Mouse (Mus musculus) cerebellum, adult 11 months (tissue): ENCODE data around the gene Zmiz1.

Source experiments
- DNase-seq: peaks from one replicate; pipeline ENCODE4 v3.0.0; 2022

Gene Zmiz1

DNA sequence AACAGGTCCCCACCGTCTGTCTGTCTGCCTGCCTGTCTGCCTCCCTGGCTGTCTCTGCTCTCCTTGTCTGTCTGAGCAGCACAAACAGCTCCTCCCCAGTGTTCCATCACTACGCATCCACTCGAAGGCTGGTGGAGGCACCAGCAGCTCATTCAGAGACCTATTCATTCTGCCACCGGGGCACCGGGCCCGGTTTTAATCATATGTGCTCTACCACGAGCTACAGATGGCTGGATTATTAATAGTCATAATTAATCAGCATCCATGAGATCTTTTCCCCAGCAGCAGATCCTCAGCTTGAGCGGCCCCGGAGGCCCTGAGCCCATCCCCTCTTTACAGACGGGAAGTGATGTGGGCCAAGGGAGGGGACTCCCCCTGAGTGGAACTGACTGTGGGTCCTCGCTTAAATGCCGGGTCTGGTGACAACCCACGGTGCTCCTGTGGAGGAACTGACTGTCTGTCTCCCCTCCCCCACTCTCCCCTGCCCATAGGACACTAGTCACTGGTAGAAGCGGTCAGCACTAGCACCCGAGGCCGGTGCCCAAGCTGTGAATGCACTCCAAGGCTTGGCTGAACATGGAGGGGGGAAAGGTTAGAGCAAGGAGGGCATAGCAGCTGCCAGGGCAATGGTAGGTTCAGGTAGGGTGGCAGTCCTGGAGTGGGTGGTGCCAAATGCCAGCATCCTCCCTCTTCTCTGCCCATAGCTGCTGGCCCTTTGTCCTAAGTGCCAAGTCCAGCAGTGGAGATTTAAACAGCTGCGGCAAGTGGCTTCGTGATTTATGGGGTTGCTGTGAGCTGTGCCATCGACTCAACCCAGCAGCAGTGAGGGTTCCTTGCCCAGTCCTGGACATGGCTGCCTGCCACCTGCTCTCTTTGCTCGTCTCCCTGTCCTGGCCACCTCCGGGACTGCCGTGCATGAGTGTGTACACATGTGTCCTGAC, 34.6 kb downstream of the Zmiz1 start:
- DNase-seq, result no peak

DNA sequence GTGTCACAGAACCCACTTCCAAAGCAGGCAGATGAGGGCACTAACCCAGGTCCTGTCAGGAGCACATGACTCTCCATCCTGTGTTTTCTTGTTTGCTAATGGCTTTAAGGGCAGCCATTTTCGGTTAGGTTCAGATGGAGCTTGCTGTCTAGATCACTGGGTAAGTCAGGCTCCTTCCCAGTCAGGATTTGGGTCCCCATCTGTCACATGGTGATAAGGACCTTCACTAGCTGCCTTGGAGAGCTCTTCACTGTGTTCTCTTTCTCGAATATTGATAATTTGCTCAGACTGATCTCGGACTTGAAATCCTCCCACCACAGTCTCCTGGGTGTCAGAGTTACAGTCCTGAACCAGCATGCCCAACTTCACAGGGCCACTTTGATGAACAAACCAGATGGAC, 35.8 kb downstream of the Zmiz1 start:
- no peak for DNase-seq

DNA sequence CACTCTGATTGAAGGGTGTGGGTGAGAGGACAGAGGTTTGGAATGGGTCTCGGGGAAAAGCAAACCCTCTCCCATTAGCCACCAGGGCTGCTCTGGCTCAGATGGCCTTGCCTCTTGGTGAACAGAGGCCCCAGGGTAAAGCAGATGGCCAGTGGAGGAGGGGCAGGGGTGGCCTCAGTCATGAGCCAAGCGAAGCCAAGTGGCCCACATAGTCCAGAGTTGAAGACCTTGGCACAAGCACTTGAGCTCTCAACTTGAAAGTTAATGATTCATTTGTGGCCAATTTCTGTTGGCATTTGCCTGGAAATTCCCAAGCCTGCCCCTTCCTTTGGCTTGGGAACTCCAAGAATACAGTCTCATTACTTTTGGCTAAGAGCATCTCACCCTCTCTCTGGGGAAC, 37.1 kb downstream of the Zmiz1 start:
- peak; percentile 76 for DNase-seq

DNA sequence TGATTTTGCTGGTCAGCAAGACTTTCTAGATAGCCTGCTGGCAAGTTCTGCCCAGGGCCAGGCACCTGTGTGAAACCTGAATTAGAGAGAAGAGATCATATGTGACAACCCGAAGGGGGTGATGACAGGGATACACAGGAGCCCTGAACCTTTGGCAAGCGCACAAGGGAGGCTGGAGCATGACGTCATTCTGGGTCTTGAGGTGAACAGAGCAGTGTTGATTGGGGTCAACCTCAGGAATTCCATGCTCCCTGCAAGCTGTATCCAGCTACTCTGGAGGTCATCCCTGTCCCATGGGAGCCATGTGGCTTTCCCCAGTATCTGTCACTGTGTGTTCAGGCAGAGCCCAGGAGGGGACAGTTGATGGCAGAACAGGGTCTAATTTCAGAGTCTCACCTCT, 38.0 kb downstream of the Zmiz1 start:
- DNase-seq, result no peak

DNA sequence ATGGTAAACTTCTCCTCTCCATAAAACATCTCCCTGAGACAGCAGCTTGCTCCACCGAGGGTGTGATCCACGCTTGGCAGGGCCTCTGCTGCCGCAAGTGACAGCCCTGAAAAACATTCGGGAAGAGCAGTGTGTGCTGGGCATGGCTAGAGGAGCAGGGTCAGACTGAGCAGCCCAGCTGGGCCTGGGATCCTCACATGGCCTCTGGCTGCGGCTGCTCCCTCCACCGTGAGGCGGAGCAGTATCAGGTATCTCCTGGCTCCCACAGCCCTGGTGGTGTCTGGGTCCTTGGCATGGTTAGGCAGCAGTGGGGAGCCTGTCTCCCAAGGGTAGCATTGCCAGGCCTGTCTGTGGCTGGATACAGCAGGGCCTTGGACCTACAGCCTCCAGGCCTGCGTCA, 38.6 kb downstream of the Zmiz1 start:
- no peak for DNase-seq

DNA sequence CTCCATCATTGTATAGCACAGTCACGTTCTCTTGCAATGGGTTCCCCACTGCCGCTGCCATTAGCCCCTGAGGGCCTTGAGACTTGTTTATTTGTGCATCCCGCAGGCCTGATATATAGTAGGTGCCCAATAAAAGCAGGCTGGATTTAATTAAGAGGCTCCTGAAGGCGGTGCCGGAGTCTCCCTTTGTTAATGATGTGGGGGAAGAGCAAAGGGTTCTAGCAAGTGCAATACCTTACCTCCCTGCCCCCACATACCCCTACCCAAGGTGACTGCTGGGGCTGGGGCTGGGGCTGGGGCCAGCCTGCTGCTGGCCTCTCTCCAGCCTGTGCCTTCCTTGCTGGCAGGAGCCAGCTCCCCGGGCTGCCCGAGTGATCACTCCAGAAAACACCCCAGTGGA, 39.4 kb downstream of the Zmiz1 start:
- no peak for DNase-seq

DNA sequence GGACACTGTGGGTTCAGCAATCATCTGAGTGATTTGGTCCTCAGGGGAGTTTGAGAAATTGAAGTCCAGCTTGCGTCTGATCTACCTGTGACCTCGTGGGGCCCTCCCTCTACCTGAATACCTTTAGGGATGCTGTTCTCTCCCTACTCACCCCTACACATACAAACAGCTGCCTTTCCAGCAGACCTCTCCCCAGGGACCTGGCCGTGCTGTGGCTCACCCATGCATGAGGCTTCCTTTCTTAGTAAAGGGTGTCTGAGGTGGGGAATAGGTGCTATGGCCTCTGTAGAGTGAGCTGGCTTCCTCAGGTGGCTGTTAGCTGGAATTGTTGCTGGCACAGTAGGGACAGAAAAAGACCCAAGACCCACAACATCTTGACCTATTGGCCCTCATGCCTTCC, 40.5 kb downstream of the Zmiz1 start:
- no peak for DNase-seq

DNA sequence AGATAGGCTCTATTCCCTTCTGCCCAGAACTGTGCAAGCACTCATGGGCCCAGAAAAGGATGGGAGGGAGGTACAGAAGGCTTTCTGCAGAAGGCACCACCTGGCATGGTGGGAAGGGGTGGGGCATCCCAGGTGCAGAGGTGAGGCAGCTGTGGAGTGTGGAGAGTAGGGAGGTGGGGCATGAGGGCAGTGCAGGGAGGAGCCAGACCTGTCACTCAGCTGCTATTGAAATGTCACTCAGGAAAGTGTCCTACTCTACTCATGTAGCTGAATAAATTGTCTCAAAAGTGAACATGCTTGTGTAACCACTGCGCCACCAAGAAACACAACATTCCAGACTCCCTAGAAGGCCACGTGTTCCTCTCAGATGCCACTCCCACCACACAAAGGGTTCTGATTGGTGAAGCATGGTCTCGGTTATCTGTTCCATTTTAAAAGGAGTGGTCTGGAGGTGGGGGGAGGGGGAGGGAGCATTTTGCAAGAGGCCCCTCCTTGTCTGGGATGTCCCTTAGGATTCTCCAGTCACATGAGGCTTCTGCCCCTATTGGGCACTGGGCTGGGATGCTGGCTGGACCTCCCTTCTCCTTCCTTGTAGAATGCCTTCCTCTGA, 41.6 kb downstream of the Zmiz1 start:
- DNase-seq, result no peak

DNA sequence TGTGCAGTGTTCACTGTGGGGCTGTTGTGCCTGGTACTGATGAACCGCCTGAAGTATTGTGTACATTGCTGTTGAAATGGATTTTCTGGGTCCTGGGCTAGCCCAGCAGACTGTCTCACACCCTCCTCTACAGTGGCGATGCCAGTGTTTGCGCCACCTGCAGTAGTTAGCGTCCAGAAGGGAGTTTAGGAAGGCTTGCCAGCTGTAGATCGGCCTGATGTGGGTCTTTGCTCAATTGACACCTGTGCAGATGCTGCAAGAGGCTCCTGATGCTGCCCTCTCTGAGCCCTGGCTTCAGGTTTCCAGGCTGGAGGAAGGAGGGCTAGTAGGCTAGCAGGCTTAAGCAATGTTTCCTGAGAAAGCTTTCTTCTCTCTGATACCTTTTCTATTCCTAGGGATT, 42.5 kb downstream of the Zmiz1 start:
- DNase-seq, result no peak

DNA sequence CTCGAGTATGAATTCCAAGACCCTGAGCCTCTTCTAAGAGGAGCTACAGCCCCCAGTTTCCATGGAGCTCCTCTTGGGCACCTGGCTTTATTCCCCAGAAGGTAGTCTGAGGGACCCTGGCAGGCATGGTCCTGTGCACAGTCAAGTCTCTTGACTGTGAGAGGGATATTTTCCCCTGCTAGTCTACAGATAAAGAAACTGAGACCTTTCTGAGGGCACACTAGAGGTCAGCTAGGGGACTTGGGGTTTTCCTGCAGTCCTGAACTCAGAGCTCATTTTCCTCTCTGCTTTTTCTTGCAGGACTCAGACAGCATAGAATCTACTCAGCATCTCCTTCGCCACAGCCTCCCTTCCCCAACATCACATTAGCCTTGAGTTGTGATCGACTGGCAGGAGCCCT, 43.4 kb downstream of the Zmiz1 start:
- DNase-seq, result no peak

DNA sequence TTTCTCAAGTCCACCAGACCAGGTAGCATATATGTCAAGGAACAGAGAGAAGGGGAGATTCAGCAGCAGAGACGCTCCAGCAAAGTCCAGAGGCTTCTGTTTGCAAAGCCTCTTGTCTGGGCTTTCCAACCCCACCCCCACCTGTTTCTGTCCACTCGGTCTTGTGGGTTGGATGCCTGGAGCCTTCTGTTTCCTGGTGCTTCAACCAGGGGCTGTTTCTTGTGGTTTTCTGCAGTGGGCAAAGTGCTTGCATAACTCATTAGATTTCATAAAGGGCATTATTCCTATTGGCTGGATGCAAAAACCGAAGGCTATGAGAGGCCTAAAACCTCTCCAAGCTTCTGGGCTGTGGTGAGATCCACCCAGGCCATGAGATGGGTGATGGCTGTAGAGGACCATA, 45.3 kb downstream of the Zmiz1 start:
- no peak for DNase-seq

DNA sequence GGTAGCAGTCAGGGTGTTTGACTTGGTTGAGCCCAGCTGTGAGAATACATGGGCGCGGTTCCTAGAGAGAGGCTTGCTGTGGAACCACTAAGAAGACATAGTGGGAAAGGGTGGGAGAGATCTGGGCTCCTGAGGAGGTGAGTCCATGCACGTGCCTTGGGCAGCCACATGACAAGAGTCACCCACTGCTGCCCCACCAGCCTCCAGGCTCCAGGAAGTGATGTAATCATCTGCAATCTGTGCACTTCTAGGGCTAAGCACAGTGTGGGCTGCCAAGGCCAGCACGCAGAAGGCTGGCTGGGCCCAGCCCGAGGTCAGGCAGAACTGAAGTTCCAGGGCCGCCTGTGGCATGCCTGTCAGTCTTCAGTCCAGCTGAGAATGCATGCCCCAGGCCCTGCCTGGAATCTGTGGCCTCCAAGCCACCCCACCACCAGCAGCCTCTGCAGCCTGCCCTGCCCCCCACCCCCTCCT, 46.3 kb downstream of the Zmiz1 start:
- no peak for DNase-seq

DNA sequence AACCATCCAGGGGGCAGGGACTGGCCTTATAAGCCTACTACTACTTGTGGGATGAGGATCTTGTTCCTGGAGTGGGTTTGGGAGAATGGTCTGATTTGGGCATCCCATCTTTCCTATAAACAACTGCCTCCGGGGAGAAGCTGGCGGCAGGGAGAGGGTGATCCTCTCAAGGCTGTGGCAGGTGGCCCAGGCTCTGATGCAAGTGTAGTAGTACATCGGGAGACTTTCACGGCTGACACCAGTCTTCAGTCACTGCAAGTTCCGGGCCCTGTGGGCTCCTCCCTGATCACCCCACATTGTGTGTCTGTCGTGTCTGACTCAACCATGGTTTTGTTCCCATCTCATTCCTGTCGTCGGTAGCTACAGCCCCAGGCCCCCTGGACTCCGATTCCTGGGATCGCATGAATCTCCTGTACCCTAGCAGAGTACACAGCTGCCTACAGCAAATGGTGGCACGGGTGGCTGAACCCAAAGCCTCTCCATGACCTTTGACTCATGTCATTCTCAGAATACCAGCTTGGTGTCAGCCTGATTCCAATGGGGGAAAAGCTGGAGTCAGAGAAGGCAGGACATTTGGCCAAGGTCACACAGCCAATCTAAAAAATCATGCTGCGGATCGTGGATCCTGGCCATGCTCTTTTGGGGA, 49.2 kb downstream of the Zmiz1 start:
- peak; percentile 19 for DNase-seq

DNA sequence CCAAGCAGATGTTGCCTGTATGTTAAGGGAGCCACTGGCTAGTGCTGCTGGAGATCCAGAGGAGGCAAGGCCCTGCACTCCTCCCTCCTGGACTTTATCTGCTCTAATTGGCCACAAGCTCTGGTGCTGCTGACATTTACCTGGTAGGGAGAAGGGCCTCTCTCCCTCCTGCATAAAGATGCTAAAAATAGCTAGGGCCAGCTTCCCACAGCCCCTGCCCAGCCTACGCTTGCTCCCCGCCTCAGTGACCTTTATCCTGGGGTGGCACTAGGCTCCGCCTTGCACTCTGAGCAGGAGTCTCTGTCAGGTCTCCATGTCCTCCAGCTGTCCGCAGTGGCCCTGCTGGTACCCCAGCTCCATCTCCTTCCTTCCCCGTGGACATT, 49.8 kb downstream of the Zmiz1 start:
- DNase-seq, result peak; percentile 26

DNA sequence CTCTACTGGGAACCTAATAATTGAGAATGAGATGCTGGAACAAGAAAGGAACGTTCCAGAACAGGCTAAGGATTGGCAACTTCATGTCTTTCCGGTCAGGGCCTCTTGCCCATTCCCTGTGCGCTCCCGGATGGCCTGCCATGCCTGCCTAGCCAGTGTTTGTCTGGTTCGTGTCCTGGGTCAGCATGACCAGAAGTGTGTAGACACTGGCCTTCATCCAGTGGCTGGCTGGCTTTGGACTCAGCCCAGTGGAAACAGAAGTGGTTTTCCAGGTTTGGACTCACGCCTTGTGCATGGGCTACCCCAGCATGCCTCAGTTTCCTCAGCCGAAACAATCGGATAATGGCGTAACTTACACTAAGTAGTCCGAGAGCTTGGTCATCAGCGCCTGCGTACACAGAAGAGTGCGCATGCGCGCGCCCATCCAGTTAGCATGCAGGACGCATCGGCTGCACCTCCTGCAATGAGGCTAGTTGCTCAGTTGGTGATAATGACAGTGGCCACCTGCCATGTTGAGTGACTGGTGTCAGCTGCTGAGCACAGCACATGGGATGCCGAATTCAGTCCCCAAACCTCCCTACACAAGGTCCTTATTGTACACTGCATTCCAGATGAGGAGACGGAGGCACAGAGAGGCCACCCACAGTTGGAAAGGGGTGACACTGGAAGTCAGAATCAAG, 50.6 kb downstream of the Zmiz1 start:
- DNase-seq, result peak; percentile 28

DNA sequence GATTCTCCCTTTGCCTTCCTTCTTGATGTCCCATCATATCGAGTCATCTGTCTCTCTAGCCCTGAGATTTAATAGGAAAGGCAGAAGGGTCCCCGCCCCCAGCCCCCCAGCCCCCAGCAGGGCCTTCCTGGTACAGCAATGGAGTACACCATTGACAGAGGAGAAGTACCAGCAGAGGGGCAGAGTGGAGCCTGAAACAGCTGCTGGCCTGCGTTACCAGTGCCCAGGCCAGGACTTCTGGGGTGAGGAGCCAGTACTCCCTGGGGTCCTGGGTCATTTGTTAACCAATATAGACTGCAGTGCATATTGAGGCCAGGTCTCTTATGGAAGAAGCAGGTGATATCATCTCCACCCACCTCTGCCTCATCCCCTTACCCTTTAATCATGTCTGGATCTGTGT, 51.4 kb downstream of the Zmiz1 start:
- no peak for DNase-seq

DNA sequence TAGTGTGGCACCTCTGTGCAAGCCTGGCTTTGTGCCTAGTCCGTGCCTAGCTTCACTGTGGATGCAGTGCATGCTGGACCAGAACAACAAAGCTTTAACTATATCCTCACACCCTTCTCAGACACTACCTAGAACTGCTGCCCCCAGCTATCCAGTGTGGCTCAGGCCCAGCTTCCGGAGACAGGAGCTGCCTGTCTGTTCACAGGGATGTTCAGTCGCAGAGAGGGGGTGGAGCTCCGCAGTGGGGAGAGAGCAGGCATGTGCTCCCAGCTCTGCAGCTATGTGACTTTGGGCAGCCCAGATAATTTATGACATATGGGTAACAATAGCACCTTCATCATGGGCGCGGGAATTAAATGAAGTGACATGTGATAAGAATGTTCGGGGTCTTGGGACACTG, 52.0 kb downstream of the Zmiz1 start:
- peak; percentile 17 for DNase-seq

DNA sequence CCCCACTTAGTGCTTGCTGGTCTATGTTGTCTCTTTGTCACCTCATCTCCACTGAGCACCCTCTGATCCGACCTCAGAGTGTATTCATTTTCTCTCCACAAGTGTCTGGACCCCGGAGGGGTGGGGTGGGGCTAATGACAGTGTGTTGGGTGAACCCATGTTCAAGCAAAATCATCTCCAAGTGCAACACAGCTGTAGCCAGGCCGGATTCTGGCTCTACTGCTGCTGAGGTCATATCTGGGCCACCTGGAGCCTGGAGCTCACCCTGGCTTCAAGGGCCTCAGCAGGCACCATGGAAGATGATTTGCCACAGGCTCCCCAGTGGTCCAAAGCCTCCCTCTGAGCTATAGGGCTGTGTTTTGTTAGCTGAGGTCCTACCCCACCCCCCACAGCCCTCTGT, 52.6 kb downstream of the Zmiz1 start:
- peak; percentile 27 for DNase-seq

DNA sequence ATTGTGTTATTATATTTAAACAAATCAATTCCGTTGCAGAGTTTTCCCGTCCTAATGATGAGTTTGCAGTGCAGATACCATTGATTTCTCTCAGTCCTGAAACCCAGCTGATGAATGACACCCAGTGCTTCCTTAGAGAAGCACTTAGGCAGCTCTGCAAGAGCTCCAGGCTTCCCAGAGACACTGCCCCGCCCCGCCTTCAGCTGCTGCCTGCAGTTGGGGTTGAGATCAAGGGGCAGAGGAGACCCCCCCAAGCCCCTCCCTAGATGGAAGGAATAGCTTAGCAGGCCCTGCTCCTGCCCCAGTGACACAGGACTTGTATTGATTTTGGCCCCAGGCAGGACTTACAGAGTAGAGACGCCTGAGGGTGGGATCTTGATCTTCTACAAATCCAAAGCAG, 53.0 kb downstream of the Zmiz1 start:
- no peak for DNase-seq

DNA sequence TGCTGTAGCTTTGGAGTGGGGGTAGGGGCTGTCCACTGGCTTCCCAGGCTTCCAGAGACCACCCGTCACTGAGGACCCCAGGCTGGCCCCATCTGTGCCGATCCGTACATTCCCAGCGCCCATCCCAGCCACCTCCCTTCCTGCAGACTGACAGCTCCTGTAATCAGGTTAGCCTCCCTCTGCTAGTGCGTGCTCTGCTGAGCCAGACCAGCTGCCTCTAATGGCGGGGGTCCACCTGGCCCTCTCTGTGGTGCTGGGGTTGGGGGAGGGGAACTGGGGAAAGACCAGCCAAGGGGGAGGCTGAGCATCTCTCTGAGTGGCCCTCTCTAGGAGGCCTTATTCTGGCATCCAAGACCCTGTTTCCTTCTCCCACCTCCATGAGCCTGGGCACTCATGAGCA, 53.8 kb downstream of the Zmiz1 start:
- no peak for DNase-seq

DNA sequence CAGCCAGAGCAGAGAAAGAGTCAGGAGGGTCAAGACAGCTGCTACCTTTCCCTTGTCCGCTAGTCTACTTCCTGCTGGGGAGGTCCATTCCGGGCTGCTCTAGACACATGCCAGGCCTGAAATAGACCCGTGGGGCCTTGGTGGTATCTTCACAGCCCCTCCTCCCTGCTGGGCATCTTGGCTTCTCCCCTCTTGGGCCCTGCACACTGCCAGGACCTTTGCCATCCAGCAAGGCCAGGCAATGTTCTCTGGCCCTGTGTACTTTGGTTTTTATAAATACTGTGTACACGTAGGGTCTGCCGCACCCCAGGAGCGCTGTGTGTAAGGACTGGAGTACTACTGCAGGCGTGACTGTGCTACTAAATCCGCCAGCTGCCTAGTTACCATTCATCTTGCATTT, 54.5 kb downstream of the Zmiz1 start:
- peak; percentile 30 for DNase-seq

DNA sequence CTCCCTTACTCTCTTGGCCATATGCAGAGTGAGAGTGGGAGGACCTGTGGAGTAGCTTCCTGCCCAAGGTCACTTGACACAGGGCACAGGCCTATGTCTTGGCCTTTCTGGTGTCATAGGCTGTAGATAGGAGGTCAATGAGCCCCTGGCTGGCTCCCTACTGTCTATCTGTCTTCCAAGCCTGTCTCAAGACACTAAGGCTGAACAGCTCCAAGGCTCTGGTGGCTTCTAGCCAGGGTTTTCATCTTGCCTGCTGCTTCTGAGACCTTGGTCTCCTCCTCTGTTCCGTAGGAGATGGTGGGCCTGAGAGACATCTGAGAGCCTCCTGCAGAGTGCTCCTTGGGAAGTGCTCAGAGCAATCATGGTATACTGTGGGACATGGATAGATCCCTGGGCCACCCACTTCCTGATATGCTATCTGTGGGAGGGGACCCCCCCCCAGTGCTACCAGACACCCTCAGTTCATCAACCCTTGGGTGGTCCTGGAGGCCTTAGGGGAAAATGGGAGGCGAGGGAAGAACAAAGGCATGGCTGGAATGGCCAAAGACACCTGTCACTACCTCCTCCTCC, 56.0 kb downstream of the Zmiz1 start:
- peak; percentile 29 for DNase-seq

DNA sequence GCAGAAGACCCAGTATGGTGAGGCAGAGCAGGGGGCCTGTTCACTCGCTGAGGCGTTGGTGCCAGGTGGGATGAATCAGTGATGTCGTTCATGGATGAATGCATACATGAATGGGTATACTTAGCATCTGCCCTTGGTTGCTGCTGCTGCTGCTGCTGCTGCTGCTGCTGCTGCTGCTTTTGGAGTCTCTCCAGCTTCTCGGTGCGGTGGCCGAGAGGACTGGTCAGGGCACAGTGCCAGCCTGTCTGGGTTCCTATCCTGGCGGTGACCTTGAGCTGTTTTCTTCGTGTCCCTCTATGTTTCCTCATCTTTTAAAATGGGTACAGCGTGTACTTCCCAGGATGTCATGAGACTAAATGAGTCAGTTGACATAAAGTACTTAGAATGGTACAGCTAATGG, 56.9 kb downstream of the Zmiz1 start:
- peak; percentile 45 for DNase-seq
